Mouse (Mus musculus): ENCODE measurements around the gene Gm5426. TPM values are rescaled to one million over a fixed set of nuclear protein-coding genes. Genes with fewer than 3 reads are reported as not detected.
"Not testable (repeated sequence)": the region's sequence is repeated elsewhere in the genome, so short reads cannot be mapped to it uniquely, and the experiment has no call there.

Gm5426 gene
- total RNA-seq, 4 experiments from 2014 or later: not detected

DNA sequence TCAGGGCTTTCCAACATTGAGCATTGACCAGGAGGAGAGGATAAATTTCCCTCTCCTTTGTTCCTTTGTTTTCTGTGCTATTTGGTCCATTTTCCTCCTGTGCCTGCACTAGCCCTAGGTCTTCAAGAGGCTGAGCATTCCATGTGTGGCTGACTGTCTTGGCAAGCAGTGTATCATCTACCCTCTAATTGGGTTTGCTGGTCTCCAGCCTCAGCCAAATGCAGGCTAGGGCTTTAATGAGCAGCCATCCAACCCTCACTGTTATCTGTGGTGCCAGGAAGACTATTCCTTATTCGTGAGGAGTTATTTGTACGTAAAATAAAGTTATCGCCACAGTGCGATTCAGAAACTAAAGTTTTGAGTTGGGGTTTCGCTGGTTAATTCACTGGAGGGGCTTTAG, 2.2 kb downstream of the Gm5426 start:
- no peak for DNase-seq (ENCODE audit: low spot score in 2 of 2)

DNA sequence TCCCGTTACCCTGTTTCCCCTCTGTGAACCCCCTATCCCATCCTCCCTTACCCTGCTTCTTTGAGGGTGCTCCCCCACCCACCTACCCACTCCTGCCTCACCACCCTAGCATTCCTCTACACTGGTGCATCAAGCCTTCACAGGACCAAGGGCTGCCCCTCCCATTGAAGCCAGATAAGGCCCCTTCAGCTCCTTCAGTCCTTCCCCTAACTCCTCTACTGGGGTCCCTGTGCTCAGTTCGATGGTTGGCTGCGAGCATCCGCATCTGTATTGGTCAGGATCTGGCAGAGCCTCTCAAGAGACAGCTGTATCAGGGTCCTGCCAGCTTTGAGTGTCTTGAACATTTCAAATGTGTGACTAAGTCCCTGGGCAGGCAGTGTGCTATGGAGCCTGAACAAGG, 2.9 kb downstream of the Gm5426 start:
- not testable (repeated sequence) for DNase-seq (ENCODE audit: low spot score in 2 of 2)

DNA sequence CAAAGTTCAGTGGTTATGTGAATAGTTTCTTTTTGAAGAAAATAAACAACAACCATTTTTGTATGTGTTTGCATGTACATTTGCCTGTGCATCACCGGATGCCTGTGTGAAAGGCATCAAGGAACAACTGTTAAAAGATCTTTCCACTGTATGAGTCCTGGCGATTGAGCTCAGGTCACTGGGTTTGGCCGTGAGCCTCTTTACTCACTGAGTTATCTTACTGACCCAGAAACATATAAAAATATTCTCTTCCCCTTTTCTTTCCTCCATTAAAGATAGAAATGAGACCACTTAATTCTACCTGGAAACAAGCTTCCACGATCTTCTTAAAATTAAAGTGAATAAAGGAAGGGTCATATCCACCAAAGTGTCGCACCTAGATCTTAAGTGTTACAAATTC, 10.2 kb downstream of the Gm5426 start:
- no peak for DNase-seq (ENCODE audit: low spot score in 2 of 2)

DNA sequence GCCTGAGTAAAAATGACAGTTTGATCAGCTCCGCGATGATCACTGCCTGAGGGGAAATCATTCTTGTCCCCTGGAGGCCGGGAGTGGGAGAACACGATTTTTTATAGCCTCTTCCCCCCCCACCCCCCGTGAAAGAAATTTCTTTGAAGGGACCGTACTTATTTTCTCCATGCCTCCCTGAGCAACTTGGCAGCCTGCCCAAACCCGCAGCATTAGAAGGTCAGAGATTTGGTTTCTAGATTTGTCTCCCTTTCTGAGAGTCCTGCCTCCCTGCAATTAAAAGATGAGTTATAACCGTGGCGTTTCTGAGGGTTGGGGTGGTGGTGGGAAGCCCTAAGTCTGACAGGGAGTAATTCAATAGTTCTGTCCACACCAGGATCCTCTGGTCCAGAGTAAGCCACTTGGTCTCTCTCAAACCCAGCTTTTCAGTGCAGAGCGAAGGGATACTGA, 11.9 kb downstream of the Gm5426 start:
- no peak for DNase-seq (ENCODE audit: low spot score in 2 of 2)

DNA sequence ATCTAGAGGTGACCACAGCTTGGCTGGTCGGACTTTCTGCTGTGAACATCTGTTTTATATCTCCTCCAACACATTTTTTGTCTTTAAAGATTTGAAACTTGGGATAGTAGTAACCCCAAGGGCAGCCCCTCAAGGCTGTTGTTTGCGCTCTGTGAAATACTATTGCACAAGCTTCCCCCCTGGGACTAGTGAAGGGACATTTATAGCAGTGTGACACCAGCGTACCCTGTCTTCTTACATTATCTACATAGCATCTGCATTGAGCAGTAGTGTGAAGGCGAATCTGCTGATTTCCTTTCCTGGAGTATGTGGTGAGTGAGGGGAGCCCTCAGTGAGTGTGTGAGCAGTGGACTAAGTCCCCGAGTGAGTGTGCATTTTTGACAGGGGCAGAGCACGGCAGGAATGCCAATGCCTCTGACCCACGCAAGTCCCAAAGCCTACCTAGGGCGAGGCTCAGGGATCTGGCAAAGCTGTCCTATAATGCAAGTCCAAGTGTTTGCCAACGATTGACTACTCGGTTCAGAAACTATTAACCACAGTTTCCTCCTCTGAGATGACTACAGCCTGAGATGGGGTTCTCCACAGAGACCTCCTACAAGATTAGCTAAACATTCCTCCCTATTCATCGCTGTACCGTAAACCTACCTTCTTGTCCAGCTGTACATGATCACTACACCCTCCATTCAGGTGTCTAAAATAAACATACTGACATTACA, 14.2 kb downstream of the Gm5426 start:
- DNase-seq (ENCODE audit: low spot score in 2 of 2): no peak

DNA sequence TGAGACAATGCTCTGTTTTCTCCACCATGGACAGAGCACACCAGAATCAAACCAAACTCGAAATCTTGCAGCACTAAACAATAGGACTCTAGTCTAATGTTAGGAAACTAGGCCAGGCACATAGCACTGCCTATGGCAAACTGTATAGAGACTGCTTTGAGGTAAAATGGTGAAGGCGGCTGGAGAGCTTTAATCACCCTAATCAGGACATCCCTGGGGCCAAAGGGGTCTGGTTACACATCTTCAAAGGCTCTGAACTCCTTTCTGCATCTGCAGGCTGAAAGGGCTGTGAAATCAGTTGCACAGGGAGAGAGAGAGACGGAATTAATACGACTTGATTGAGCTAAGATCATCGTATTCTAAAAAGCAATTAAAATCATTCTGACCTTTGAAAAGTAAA, 16.9 kb downstream of the Gm5426 start:
- no peak for DNase-seq (ENCODE audit: low spot score in 2 of 2)

DNA sequence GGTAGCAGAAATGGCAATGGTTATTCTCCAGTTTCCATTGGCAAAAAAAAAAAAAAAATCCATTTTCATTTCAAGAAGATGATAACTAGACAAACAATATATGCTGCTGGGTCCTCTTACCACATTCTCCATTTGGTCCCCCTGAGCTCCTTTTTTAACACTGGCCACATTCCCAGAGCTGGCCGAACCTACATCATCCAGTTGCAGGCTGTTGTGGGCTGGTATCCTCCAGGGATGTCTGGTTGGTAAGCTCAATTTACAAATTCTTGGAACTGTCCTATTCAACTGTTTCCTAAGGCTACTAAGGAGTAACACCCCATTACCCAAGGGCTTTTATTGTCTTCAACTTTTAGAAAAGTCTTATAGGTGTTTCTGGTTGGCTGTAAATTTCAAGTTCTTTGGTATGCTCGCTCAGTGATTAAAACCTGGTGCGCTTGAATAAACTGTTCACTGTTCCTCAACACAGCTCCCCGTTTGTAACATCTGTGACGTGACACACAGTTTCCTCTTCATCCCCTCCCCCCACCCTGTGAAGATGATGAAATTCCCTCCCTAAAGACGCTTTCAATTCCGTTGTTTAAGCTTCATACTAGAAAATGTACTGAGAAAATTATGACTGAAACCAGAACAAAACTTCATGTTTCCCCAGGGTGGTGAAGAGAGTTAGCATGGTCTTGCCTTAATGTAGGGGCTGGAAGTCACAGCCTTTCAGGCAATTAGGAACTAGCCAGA, 26.7 kb downstream of the Gm5426 start:
- no peak for DNase-seq (ENCODE audit: low spot score in 2 of 2)

DNA sequence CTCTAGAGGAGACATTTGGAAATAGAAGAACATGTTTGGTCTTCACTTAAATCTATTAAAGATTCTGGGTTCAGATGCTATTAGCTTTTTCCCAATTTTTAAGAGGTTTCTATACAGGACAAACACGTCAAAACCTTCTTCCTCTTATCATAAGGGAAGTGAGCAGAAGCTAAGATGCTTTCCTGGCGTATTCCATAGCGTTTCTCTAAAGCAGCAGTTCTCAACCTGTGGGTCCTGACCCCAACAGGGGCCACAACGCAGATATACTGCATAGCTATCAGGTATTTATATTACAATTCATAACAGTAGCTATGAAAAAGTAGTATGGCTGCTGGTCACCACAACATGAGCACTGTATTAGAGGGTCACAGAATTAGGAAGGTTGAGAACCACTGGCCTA, 27.4 kb downstream of the Gm5426 start:
- DNase-seq (ENCODE audit: low spot score in 2 of 2): no peak

DNA sequence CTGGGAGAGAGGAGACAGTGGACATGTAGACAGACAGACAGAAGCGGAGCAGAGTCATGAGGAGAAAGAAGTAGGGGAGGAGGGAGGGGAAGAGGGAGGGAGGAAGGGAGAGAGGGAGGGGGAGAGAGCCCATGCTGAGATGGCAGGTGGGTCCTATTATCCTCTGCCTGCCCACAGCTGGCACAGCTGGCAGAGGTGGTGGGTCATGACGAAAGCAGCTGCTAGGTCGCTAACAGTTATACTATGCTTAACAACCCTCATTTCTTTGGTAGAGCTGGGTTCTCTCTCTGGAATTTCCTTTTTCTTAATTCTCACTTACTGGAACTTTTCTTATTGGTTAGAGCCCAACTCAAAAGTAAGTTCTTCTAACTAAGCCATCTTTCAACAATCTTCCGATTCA, 28.9 kb downstream of the Gm5426 start:
- DNase-seq (ENCODE audit: low spot score in 2 of 2): no peak

DNA sequence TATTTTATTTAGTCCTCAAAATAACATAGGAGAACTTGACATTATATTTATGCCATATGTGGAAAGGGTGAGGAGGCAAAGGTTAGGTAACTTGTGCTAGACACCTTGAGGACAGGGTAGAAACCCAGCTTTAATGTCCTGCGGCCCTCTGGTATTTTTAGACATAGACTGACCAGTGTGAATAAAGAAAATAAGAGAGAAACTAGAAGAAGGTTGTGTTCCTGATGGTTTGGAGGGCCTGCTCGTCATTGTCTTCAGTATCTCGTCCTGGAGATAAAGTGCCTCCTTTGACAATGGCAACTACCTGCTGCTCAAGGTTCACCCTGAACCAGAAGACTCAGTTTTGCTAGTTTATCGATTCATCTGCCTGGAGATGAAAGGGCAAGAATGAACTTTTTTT, 32.6 kb downstream of the Gm5426 start:
- no peak for DNase-seq (ENCODE audit: low spot score in 2 of 2)

DNA sequence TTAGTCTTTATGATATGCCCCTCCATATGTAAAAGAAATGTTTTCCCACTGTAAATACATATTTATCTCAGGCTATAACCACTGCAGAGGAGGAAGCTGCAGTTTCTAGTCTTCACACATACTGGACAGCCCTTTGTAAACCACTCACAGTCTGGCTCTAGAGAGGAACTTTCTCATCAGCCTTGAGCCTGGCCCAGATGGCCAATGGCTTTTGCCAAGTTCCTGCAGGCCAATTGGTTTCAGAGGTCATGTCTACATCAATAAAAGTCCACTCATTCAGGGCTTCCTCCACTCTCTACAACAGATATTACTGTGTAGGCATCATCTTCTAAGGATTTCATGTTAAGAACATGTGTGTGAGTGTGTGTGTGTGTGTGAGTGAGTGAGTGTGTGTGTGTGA, 35.1 kb downstream of the Gm5426 start:
- no peak for DNase-seq (ENCODE audit: low spot score in 2 of 2)

DNA sequence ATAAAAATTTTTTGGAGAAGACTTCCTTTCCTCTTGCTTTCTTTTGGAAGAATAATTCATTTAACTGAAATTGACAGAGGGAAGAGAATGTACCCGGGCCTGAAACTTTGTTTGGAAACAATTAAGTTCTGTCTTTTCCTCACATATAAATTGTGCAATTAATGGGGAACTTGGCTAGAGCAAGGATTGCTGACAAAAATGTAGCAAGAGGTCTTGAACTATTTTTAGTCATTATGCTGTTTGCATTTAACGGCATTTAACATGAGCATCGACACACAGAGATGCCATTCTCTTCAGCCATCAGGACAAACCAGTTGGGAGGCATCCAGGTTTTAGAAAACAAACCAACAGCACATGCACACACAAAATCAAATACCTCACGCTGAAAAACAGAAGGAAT, 36.6 kb downstream of the Gm5426 start:
- DNase-seq (ENCODE audit: low spot score in 2 of 2): no peak

DNA sequence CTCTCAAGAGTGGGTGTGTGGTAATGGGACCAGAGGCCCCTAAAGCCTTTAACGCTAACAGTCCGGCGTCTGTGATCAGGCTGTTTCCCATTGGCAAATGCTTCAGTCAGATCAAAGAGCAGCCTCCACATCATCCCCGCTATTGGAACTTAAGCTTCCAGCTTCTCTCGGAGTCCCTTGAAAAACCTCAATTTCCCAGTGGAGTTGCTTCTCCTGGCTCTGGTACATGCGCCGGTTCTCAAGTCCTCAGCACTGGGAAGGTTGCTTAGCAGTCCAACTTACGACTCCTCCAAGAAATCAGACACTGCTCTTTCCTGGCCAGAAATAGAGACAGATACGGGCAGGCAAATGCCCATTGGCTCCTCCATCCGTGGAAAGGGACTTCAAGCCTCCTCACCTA, 37.4 kb downstream of the Gm5426 start:
- DNase-seq (ENCODE audit: low spot score in 2 of 2): no peak

DNA sequence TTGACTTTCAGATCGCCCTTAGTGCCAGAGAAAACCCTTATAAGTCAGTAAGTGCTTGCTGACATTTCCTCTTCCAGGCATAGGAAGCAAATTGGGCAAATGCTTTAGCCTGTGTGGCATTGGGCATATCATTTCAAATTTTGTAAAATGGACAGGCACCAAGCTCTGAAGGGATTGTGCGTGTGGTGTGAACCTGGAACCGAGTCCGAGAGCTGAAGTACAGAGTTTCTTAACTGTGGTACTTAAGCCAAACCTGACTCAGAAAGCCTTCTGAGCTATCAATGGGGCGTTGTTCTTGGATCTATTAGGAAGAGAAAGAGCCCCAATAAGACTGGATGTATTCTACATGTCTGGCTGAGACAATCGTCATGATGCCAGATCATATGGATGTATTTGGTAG, 40.5 kb downstream of the Gm5426 start:
- no peak for DNase-seq (ENCODE audit: low spot score in 2 of 2)

DNA sequence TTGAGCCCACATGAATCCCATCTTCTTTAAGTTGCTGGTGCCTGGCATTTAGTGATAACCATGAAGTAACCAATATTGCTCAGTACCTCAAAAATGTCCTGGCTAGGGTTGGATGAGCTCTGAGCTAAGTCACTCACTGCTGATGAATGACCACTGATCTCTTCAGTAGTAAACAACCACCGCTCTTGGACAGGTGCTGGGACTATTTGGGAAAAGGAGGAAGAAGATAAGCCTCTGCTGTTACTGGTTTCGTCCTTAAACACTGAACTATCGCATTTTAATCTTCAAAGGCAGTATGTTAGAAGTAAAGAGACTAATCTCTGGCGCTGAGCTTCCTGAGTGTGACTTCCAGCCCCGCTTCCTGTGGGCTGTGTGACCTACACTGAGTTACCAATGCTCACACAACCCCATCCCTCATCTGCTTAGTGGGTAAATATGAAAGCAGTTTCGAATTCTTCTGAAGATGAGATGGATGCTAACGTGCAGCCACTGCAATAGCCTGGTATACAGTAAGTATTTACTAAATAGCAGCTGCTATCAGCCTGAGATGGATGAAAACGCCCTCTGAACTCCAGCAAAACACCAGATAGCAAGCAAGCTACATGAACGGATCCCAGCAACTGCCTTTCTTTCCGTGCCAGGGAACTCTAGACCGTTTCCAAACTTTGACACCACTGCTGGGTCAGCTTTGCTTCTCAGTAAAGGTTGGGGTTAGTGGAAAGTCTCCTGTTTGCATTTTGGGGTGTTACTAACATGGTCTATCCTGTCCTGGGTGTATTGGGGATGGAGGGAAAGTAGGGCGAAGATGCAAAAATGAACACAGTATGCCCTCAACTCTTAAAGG, 44.4 kb downstream of the Gm5426 start:
- DNase-seq (ENCODE audit: low spot score in 2 of 2): no peak

DNA sequence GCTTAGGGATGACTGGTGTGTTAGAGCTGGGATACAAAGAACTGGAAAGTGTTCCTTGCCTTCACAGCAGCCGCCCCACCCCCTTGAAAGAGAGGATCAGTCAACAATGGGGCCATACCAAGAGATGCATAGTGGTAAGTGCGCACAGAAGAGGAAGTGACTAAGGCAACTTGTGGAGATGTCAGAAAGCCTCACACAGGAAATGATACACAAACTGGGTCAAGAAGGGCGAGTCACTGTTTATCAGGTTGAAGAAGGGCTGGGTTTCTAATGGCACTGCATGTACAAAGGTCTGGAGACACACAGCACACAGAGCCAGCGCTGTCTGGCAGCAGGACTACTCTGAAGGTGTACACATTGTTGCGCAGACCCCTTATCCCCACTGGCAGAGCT, 45.0 kb downstream of the Gm5426 start:
- DNase-seq (ENCODE audit: low spot score in 2 of 2): no peak

DNA sequence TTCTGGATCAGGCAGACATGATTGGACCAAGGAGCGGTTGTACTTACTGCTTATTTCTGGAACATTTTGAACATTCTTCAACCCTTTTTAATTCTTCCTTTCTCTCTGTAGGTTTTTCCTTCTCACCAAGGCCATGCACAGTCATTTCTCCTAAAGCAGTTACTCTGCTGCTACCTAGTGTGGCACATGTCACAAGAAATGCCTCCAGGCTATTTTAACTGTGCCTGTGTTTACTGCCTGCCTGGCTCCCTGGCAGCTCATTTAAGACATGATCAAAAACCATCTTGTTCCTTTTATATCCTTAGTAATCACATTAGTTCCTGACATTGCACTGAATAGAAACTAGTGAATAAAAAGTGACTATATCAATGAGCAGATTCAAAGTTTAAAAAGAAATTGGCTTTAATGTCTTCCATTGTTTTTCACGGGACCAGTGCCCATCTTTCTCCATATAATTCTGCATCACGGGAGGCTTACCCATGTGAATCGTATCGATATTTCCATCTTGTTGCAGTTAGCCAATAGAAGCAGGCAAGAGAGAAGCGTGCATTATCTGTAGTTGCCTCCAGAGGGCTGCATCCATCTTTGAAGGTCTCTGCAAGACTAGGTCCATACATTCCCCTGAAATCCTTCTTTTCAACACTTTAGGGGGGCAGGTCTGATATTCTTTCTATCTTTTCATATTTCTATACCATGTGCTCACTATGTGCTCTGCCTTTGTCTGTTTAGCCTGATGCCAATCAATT, 45.7 kb downstream of the Gm5426 start:
- no peak for DNase-seq (ENCODE audit: low spot score in 2 of 2)

DNA sequence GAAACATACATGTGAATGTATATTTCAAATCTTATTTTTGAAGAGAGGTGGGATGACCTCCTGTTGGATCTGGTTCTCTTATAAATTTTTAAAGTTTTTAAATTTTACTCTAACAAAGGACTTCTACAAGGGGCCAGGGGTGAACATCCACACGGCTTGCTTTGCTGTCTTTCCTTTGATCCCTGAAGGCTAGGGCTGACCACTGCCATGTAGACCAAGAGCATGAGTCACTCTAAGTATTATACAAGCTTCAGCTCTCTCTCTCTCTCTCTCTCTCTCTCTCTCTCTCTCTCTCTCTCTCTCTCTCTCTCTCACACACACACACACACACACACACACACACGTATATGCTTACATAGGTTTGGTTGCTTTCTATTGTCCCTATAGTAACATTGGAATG, 48.6 kb downstream of the Gm5426 start:
- no peak for DNase-seq (ENCODE audit: low spot score in 2 of 2)

DNA sequence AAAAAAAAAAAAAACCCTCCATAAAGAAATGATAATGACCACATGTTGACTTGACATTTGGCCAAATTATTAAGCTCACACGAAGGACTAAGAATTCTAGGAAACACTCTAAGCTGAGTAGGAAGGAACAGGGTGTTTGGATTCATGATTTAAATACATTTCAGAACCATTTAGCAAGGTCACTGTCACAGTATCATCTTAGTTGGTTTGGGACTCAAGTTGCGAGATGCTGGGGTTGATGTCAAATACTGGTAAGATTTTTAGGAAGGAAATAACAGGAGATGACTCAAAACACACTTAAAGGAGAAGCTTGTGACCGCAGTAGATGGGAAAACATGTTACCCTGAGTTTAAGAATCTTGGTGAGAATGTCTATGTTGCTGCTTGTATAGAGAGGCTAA, 49.2 kb downstream of the Gm5426 start:
- no peak for DNase-seq (ENCODE audit: low spot score in 2 of 2)
